Mouse (Mus musculus) midbrain, embryonic 16.5 days (tissue): ENCODE measurements around the gene Chrne. TPM values are rescaled to one million over a fixed set of nuclear protein-coding genes. Genes with fewer than 3 reads are reported as not detected.

ENCODE experiments used
- ATAC-seq: fragments of 200-750 bp; cut with Nextera tagmentation; 2 replicates; pipeline ENCODE4 v1.8.0; 2017; ENCODE audit warnings: moderate TSS enrichment
- H3K27ac ChIP-seq: fragments of 300-500 bp; sonication (generic); 2 replicates; pipeline ENCODE4 v1.5.1; 2014; ENCODE audit warnings: mild to moderate bottlenecking, low read length, mixed read lengths
- H3K27me3 ChIP-seq: fragments of 300-500 bp; sonication (generic); 2 replicates; pipeline ENCODE4 v1.6.1; 2014; ENCODE audit warnings: low read depth, low read length, mixed read lengths; ENCODE audit not compliant: control insufficient read depth, insufficient read depth
- H3K36me3 ChIP-seq: fragments of 300-500 bp; sonication (generic); 2 replicates; pipeline ENCODE4 v1.6.1; 2014; ENCODE audit warnings: mild to moderate bottlenecking, low read length, moderate library complexity, mixed read lengths; ENCODE audit not compliant: control insufficient read depth, insufficient read depth
- H3K4me1 ChIP-seq: fragments of 300-500 bp; sonication (generic); 2 replicates; pipeline ENCODE4 v1.6.1; 2014; ENCODE audit warnings: mild to moderate bottlenecking, low read length, mixed read lengths; ENCODE audit not compliant: control insufficient read depth, insufficient read depth
- H3K4me2 ChIP-seq: fragments of 300-500 bp; sonication (generic); 2 replicates; pipeline ENCODE4 v1.6.1; 2014; ENCODE audit warnings: mild to moderate bottlenecking, low read length, mixed read lengths
- H3K4me3 ChIP-seq: fragments of 300-500 bp; sonication (generic); 2 replicates; pipeline ENCODE4 v1.5.1; 2014; ENCODE audit warnings: low read depth, mild to moderate bottlenecking, low read length, moderate library complexity, mixed read lengths
- H3K9ac ChIP-seq: fragments of 300-500 bp; sonication (generic); 2 replicates; pipeline ENCODE4 v1.6.1; 2014; ENCODE audit warnings: low read depth, low read length, mixed read lengths
- H3K9me3 ChIP-seq: fragments of 300-500 bp; sonication (generic); replicated peaks from 2 replicates; pipeline ENCODE4 v1.6.1; 2014; ENCODE audit warnings: mild to moderate bottlenecking, low read length, mixed read lengths; ENCODE audit not compliant: control insufficient read depth, poor library complexity, severe bottlenecking
- WGBS: fragments of 180-500 bp; shearing (Covaris S2); extraction: QIAGEN DNeasy Blood & Tissue Kit; methylation state at CpG from one replicate; pipeline ENCODE4 v1.1.7; 2014; 5-methylcytosine and 5-hydroxymethylcytosine counted together
- polyA plus RNA-seq: library from polyadenylated mRNA; unstranded; fragments of >200 nt; fragmentation: Nextera tagmentation; extraction: Ambion mirVana; gene quantifications from 2 replicates; pipeline ENCODE4 v1.2.1, GENCODE M21; 2015

Chrne gene
- polyA plus RNA-seq, 1 experiment from 2014 or later, result not detected

- Histone ChIP-seq H3K27ac (no peak overlapping the region), H3K4me1 (peaks cover 14% of the 10 kb centered on the region), H3K4me3 (no peak overlapping the region), H3K4me2 (no peak overlapping the region), H3K9me3 (no peaks in the 10 kb centered on the region), H3K27me3 (no peaks in the 10 kb centered on the region), H3K36me3 (no peaks in the 10 kb centered on the region; the same call in none of the 2 replicates), H3K9ac (no peak overlapping the region)
- 45% methylated on average over 7 of the region's 7 CpGs for WGBS
- ATAC-seq, result no peak
Measured at GRCm38 (mm10) chr11:70585457-70585856, 33.6 kb downstream of the Chrne start.

- H3K9me3 ChIP-seq, result no peaks in the 10 kb centered on the region
- H3K27ac ChIP-seq, result no peak overlapping the region
- no peak overlapping the region for H3K9ac ChIP-seq
- H3K4me2 ChIP-seq, result no peak overlapping the region
- peaks cover 18% of the 10 kb centered on the region for H3K4me1 ChIP-seq
- no peaks in the 10 kb centered on the region; the same call in none of the 2 replicates for H3K36me3 ChIP-seq
- H3K27me3 ChIP-seq, result no peaks in the 10 kb centered on the region
- H3K4me3 ChIP-seq, result no peak overlapping the region
- 93% methylated on average over 7 of the region's 7 CpGs for WGBS
- ATAC-seq, result no peak
Measured at GRCm38 (mm10) chr11:70583775-70584174, 35.2 kb downstream of the Chrne start.

DNA sequence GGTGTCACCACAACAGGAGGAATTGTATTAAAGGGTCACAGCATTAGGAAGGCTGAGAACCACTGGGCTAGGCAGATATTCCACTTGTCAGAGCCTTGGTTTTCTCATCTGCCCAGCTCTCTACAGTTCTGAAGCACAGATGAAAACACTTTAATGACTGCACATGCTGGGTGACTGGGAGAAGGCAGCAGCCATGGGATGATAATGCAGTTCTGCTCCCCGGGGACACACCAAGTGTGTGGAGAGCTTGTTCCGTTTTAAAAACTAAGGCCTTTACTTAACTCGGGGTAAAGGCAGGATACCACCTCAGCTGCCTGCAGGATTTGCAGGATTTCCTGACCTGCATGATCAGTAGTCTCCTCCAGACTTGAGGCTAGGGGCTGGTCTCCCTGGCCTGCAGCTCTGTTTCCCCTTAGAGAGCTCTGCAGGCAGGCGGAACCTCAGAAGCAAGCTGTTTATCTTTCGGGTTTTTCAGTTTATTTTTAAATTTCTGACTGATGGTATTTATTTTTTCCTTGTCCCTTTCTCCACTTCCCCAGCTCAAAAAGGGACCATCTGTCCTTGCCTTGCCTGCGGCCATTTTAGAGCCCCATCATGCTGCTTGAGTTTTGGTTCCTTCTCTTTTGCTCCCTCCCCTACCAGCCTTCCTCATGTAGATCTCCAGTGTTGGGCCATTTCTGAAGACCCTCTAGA lies 35.8 kb downstream of the Chrne start:
- no peak overlapping the region for H3K4me2 ChIP-seq
- no peaks in the 10 kb centered on the region for H3K9me3 ChIP-seq
- no peak overlapping the region for H3K4me3 ChIP-seq
- H3K36me3 ChIP-seq, result no peaks in the 10 kb centered on the region; the same call in none of the 2 replicates
- peaks cover 24% of the 10 kb centered on the region for H3K4me1 ChIP-seq
- no peak overlapping the region for H3K9ac ChIP-seq
- ATAC-seq, result no peak
- H3K27me3 ChIP-seq, result no peaks in the 10 kb centered on the region
- 68% methylated on average over 6 of the region's 6 CpGs for WGBS
- no peak overlapping the region for H3K27ac ChIP-seq

DNA sequence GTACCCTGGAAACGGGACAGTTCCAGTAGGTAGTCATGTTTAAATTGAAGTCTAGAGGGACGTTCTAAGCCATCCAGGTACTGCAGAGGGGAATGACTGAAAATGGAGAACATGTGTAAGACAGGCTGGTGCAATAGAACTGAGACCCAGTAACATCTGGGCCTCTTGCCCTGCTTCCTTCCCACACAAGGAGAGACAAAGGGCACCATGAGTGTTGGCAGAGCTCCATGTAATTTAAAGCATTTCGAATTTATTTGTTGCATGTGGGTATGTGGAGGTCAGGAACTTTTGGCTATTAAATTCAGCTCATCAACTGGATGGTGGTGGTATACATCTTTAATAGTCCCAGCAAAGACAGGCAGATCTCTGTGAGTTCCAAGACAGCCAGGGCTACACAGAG lies 36.8 kb downstream of the Chrne start:
- H3K9me3 ChIP-seq, result no peaks in the 10 kb centered on the region
- H3K4me1 ChIP-seq, result peaks cover 32% of the 10 kb centered on the region
- H3K9ac ChIP-seq, result no peak overlapping the region
- no peak for ATAC-seq
- no peak overlapping the region for H3K4me2 ChIP-seq
- H3K36me3 ChIP-seq, result no peaks in the 10 kb centered on the region; the same call in 1 of the 2 replicates
- H3K4me3 ChIP-seq, result no peak overlapping the region
- no peaks in the 10 kb centered on the region for H3K27me3 ChIP-seq
- WGBS, result 77% methylated on average over 3 of the region's 3 CpGs
- H3K27ac ChIP-seq, result no peak overlapping the region

DNA sequence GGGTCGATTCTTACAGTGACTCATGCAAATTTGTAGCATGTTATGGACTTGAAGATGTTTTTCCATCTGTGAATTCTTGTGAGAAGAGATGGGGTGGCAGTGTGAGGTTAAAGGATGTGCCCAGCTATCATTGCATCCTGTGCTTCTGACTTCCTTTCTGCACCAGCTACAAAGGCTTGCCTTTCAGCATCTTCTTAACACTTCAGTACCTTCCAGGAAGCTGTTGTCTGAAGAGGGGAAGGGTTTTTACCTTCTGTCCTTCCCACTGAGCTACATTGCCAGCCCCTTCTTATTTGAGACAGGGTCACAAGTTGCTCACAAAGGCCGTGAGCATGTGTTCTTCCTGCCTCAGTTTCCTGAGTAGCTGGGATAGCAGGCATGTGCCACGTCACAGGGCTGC lies 38.1 kb downstream of the Chrne start:
- WGBS, result 81% methylated on average over 3 of the region's 3 CpGs
- peaks cover 32% of the 10 kb centered on the region for H3K4me1 ChIP-seq

GRCm38 (mm10) chr11:70580358-70580720 lies 38.7 kb downstream of the Chrne start:
- 69% methylated on average over 5 of the region's 5 CpGs for WGBS
- H3K27ac ChIP-seq, result no peak overlapping the region
- no peak overlapping the region for H3K4me2 ChIP-seq
- H3K4me1 ChIP-seq, result peaks cover 30% of the 10 kb centered on the region
- no peaks in the 10 kb centered on the region for H3K27me3 ChIP-seq
- H3K4me3 ChIP-seq, result no peak overlapping the region
- no peaks in the 10 kb centered on the region; the same call in 1 of the 2 replicates for H3K36me3 ChIP-seq
- H3K9me3 ChIP-seq, result no peaks in the 10 kb centered on the region
- H3K9ac ChIP-seq, result no peak overlapping the region
- no peak for ATAC-seq

More for the DNA sequence above, 38.1 kb downstream of the Chrne start:
- H3K9me3 ChIP-seq, result no peaks in the 10 kb centered on the region
- no peaks in the 10 kb centered on the region for H3K27me3 ChIP-seq
- ATAC-seq, result no peak
- H3K27ac ChIP-seq, result no peak overlapping the region
- H3K4me2 ChIP-seq, result no peak overlapping the region
- H3K4me3 ChIP-seq, result no peak overlapping the region
- no peaks in the 10 kb centered on the region; the same call in 1 of the 2 replicates for H3K36me3 ChIP-seq
- H3K9ac ChIP-seq, result no peak overlapping the region

DNA sequence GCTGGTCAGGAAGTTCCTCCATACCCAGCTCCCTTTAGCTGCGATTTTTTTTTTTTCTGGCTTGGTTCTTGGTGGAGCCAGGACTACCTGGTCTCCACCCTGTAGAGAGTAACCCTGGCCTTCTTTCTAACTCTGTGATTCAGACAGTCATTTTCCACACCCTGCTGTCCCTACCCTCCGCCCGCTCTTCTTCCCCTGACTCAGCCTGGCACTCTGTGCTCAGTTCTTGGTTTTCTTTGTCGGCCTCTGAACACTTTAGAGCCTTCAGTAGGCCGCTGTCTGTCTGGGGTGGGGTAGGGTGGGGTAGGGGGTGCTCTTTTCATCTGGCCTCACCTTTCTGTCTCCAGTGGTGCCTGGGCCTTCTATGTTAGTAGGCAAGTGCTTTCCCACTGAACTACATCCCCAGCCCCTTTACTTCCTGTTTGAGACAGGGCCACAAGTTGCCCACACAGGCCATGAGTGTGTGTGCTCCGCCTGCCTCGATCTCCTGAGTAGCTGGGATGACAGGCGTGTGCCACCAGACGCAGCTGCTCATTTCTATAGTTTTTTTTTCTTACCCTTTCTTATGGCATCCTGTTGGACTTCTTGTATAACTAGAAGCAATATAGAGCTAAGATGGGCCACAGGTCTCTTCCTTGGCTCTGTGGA lies 39.2 kb downstream of the Chrne start:
- no peaks in the 10 kb centered on the region for H3K9me3 ChIP-seq
- no peak overlapping the region for H3K27ac ChIP-seq
- no peak overlapping the region for H3K4me3 ChIP-seq
- ATAC-seq, result no peak
- H3K9ac ChIP-seq, result no peak overlapping the region
- no peaks in the 10 kb centered on the region for H3K27me3 ChIP-seq
- H3K4me2 ChIP-seq, result no peak overlapping the region
- H3K36me3 ChIP-seq, result no peaks in the 10 kb centered on the region; the same call in 1 of the 2 replicates
- H3K4me1 ChIP-seq, result peaks cover 25% of the 10 kb centered on the region
- 88% methylated on average over 9 of the region's 9 CpGs for whole genome bisulfite sequencing

DNA sequence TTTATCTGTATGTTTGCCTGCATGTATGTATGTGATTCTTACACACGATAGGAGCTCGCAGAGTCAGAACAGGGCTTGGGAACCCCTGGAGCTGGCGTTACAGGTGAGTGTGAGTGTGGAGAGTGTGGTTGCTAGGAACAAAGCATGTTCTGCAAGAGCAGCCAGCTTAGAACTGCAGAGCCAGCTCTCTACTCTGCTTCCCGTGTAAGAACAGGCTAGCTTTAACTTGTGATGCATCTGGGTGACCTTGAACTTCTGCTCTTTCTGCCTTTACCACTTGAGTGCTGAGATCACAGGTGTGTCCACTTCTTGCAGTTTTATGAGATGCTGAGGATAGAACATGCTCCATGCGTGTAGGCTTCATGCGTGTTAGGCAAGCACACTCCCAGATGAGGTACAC lies 40.1 kb downstream of the Chrne start:
- Histone ChIP-seq H3K4me1 (peaks cover 19% of the 10 kb centered on the region), H3K36me3 (no peaks in the 10 kb centered on the region; the same call in 1 of the 2 replicates), H3K4me3 (no peak overlapping the region), H3K4me2 (no peak overlapping the region), H3K9ac (no peak overlapping the region), H3K9me3 (no peaks in the 10 kb centered on the region), H3K27ac (no peak overlapping the region), H3K27me3 (no peaks in the 10 kb centered on the region)
- no peak for ATAC-seq
- 91% methylated on average over 6 of the region's 6 CpGs for WGBS

DNA sequence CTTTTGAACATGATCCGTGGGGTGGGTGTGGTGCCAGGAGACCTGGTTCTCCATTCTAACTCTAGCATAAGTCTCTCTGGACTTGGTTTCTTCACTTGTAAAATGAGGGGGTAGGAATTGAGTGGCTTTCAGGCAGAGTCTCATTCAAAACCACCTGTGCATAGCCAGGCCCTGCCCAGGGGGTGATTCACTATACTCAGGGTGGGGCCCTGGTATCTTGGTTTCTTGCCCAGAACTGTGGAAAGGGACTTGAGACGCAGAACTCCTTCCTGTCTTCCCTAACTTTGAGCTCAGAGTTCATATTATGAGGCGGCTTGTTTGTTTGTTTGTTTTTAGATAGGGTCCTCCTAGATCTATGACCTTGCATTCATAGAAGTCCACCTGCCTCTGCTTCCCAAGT lies 41.8 kb downstream of the Chrne start:
- Histone ChIP-seq H3K27me3 (no peaks in the 10 kb centered on the region), H3K4me3 (no peak overlapping the region), H3K9me3 (no peaks in the 10 kb centered on the region), H3K9ac (no peak overlapping the region), H3K36me3 (no peaks in the 10 kb centered on the region; the same call in 1 of the 2 replicates), H3K27ac (no peak overlapping the region), H3K4me2 (no peak overlapping the region), H3K4me1 (peaks cover 22% of the 10 kb centered on the region)
- WGBS, result 80% methylated on average over 3 of the region's 3 CpGs
- ATAC-seq, result no peak
